Comparison of ENCODE assay signal across 9 mouse cellular contexts in the genomic region with DNA sequence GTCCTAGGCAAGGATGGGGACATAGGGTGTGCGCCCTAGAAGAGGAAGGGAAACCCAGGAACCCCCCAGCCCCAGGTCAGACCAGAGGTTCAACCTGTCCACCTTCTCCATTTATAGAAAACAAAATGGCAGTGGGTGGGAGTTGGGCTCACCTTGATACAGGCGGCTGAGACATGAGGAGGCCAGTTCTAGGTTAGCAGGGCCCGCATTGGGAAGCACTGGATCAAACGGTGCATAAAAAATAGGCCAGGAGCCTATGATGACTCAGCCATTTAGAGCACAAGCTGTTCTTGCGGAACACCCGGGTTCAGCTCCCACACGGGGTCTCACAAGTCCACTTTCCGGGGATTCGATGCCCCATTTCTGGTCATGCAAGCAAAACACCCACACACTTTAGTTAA. TPM values are rescaled to one million over a fixed set of nuclear protein-coding genes. Genes with fewer than 3 reads are reported as not detected.
DNase-seq lines count a peak whose midpoint lies in the region; ATAC-seq and TF ChIP-seq lines count a peak whose summit lies in the region.
"Had no signal": no experiment of that assay in that cellular context is flagged by ENCODE, and none has a peak within 500 bp of the region (broad histone marks: within the 10 kb centered on the region; RNA-seq: fewer than 3 reads in every experiment).

No protein-coding gene starts in this region.

- no peaks in the 10 kb centered on the region for H3K27me3 ChIP-seq in heart, embryonic 15.5 days
- H3K27me3 ChIP-seq in embryonic facial prominence, embryonic 11.5 days (ENCODE audit: control insufficient read depth, insufficient read depth, low read length): no peaks in the 10 kb centered on the region
- H3K27me3 ChIP-seq in liver, embryonic 13.5 days: no peaks in the 10 kb centered on the region
- H3K27me3 ChIP-seq: neural tube, embryonic 12.5 days had no signal

- peak overlapping the region; percentile 95; the same call in 1 of the 2 replicates for H3K4me2 ChIP-seq in heart, embryonic 15.5 days
- H3K4me2 ChIP-seq in embryonic facial prominence, embryonic 11.5 days (ENCODE audit: low read depth, low read length): no peak overlapping the region; the same call in 1 of the 2 replicates
- H3K4me2 ChIP-seq in liver, embryonic 13.5 days: peak overlapping the region; percentile 89

- no peak overlapping the region for H3K27ac ChIP-seq in heart, embryonic 15.5 days
- no peak overlapping the region for H3K27ac ChIP-seq in ES-E14 (ENCODE audit: insufficient read depth, low read depth, low read length, poor library complexity, severe bottlenecking)
- no peak overlapping the region for H3K27ac ChIP-seq in embryonic facial prominence, embryonic 11.5 days (replicated peaks; ENCODE audit: low read depth, low read length)
- H3K27ac ChIP-seq in liver, embryonic 13.5 days: peak overlapping the region; percentile 77
- H3K27ac ChIP-seq: neural tube, embryonic 12.5 days had no signal

- H3K4me1 ChIP-seq in heart, embryonic 15.5 days (replicated peaks): peaks cover 26% of the 10 kb centered on the region
- H3K4me1 ChIP-seq in ES-E14 (ENCODE audit: control insufficient read depth in 2 of 2, insufficient read depth in 2 of 2, low read length in 2 of 2, poor library complexity in 1 of 2): peaks cover 4 to 15% of the 10 kb centered on the region in 2 experiments; a peak in 3 of 4 replicates
- 0 out of 2 replicates have a peak, but pooled peaks cover 5% of the 10 kb centered on the region for H3K4me1 ChIP-seq in embryonic facial prominence, embryonic 11.5 days (ENCODE audit: control insufficient read depth, insufficient read depth, low read length)
- peaks cover 41% of the 10 kb centered on the region for H3K4me1 ChIP-seq in liver, embryonic 13.5 days (replicated peaks)

- H3K9ac ChIP-seq in heart, embryonic 15.5 days: no peak overlapping the region
- H3K9ac ChIP-seq in ES-E14 (ENCODE audit: insufficient read depth, low read depth, low read length, poor library complexity, severe bottlenecking): peak overlapping the region; percentile 74
- H3K9ac ChIP-seq in embryonic facial prominence, embryonic 11.5 days (replicated peaks; ENCODE audit: low read length): no peak overlapping the region
- H3K9ac ChIP-seq in liver, embryonic 13.5 days: peak overlapping the region; percentile 98

- H3K4me3 ChIP-seq in heart, embryonic 15.5 days: no peak overlapping the region
- peak overlapping the region; percentile 70 to 84 for H3K4me3 ChIP-seq in ES-E14 (ENCODE audit: insufficient read depth in 1 of 2, low read depth in 1 of 2, low read length in 2 of 2, poor library complexity in 1 of 2, severe bottlenecking in 1 of 2)
- peak overlapping the region; percentile 62; the same call in 1 of the 2 replicates for H3K4me3 ChIP-seq in embryonic facial prominence, embryonic 11.5 days (ENCODE audit: low read depth, low read length)
- H3K4me3 ChIP-seq in liver, embryonic 13.5 days (replicated peaks): peak overlapping the region; percentile 98

- intact Hi-C loops in heart, postnatal 14 days (cut with DNase I): loop anchor here (2.0 to 5.0 kb wide), 2 partner anchors 30 to 178 kb away; no protein-coding TSS in a partner anchor

- ATAC-seq in heart, embryonic 15.5 days (replicated peaks; ENCODE audit: insufficient number of reproducible peaks, insufficient read depth, low FRiP score, low read depth): no peak
- ATAC-seq in embryonic facial prominence, embryonic 11.5 days (replicated peaks; ENCODE audit: insufficient number of reproducible peaks, low FRiP score, low TSS enrichment, low read depth): no peak
- no peak for ATAC-seq in liver, embryonic 13.5 days (ENCODE audit: low read depth)

- 84% methylated on average over 9 of the region's 9 CpGs for WGBS in heart, embryonic 15.5 days
- WGBS in embryonic facial prominence, embryonic 11.5 days: 89% methylated on average over 9 of the region's 9 CpGs
- 69% methylated on average over 9 of the region's 9 CpGs for WGBS in liver, embryonic 13.5 days (ENCODE audit: insufficient replicate concordance)

- DNase-seq in heart, postnatal 14 days: no peak
- no peak for DNase-seq in ES-E14 (ENCODE audit: low read depth, low spot score)
- DNase-seq in embryonic facial prominence, embryonic 11.5 days (ENCODE audit: low spot score): no peak
- no peak for DNase-seq in liver, embryonic 13.5 days
- no peak for DNase-seq in spleen, postnatal 14 days (ENCODE audit: low spot score in 2 of 2)
- no peak for DNase-seq in yolk sac, embryonic 10.5 days (ENCODE audit: low spot score)
- DNase-seq in ovary, postnatal 14 days (ENCODE audit: low spot score): no peak

- in situ Hi-C loops in ES-E14 (cut with MboI; ENCODE audit: low sequenced_read_pairs in 2 of 2, unreplicated experiment in 2 of 2): no loop called here

- H3K36me3 ChIP-seq in heart, embryonic 15.5 days: peaks cover 16% of the 10 kb centered on the region; the same call in 1 of the 2 replicates
- H3K36me3 ChIP-seq in ES-E14 (ENCODE audit: control insufficient read depth, insufficient read depth, low read length, poor library complexity, severe bottlenecking): peaks cover 41% of the 10 kb centered on the region
- H3K36me3 ChIP-seq in embryonic facial prominence, embryonic 11.5 days (replicated peaks; ENCODE audit: control insufficient read depth, insufficient read depth, low read depth, low read length): peaks cover 4% of the 10 kb centered on the region
- peaks cover 43% of the 10 kb centered on the region for H3K36me3 ChIP-seq in liver, embryonic 13.5 days

- no peaks in the 10 kb centered on the region for H3K9me3 ChIP-seq in heart, embryonic 15.5 days (replicated peaks)
- no peaks in the 10 kb centered on the region for H3K9me3 ChIP-seq in ES-E14 (ENCODE audit: control insufficient read depth, insufficient read depth, low read depth, low read length)
- H3K9me3 ChIP-seq in embryonic facial prominence, embryonic 11.5 days (replicated peaks; ENCODE audit: control insufficient read depth, low read length): no peaks in the 10 kb centered on the region
- no peaks in the 10 kb centered on the region for H3K9me3 ChIP-seq in liver, embryonic 13.5 days (replicated peaks)
- H3K9me3 ChIP-seq: neural tube, embryonic 12.5 days had no signal

TF ChIP-seq in ES-E14, 5 proteins besides CTCF, POLR2A, EP300 and RAD21:
- peak; percentile 72 for TF ChIP-seq MAFK (IDR thresholded peaks at IDR 0.05; ENCODE audit: insufficient read depth, low read depth, low read length)
- no peak for TF ChIP-seq HCFC1 (IDR thresholded peaks at IDR 0.05; ENCODE audit: borderline replicate concordance, insufficient read depth, low read length)
- no peak for TF ChIP-seq CHD2 (IDR thresholded peaks at IDR 0.05; ENCODE audit: low read depth, low read length)
- TF ChIP-seq ZNF384 (IDR thresholded peaks at IDR 0.05; ENCODE audit: low read depth, low read length): no peak

RNA-seq across cellular contexts. Expression of a gene that starts 0.9 kb away (rescaled TPM):
- polyA plus RNA-seq in heart, embryonic 15.5 days (2015; fragmentation: Nextera tagmentation; extraction: Ambion mirVana): 23.0 and 34.0 TPM in 2 replicates
- total RNA-seq in heart, postnatal 14 days (2021): 1 to 10 TPM in 1 of 2 experiments, under 1 TPM in 1; 0.96 to 2.0 TPM
- 28.9 and 44.5 TPM in 2 replicates for total RNA-seq in ES-E14 (2012; rRNA removed)
- polyA plus RNA-seq in embryonic facial prominence, embryonic 11.5 days (2014; fragmentation: Nextera tagmentation; extraction: Ambion mirVana): 9.0 and 13.0 TPM in 2 replicates
- 39.5 and 40.9 TPM in 2 replicates for polyA plus RNA-seq in liver, embryonic 13.5 days (2015; fragmentation: Nextera tagmentation; extraction: Ambion mirVana)

RNA-seq across cellular contexts. Expression of a gene that starts 8.3 kb away (rescaled TPM):
- 75.5 and 89.9 TPM in 2 replicates for polyA plus RNA-seq in heart, embryonic 15.5 days (2015; fragmentation: Nextera tagmentation; extraction: Ambion mirVana)
- total RNA-seq in heart, postnatal 14 days (2021): 10 to 100 TPM; 57.0 to 62.9 TPM
- 40.7 and 47.4 TPM in 2 replicates for total RNA-seq in ES-E14 (2012; rRNA removed)
- 93.6 and 111 TPM in 2 replicates for polyA plus RNA-seq in embryonic facial prominence, embryonic 11.5 days (2014; fragmentation: Nextera tagmentation; extraction: Ambion mirVana)
- polyA plus RNA-seq in liver, embryonic 13.5 days (2015; fragmentation: Nextera tagmentation; extraction: Ambion mirVana): 65.1 and 74.8 TPM in 2 replicates

RNA-seq across cellular contexts. Expression of a gene that starts 9.3 kb away (rescaled TPM):
- 14.6 and 17.3 TPM in 2 replicates for polyA plus RNA-seq in heart, embryonic 15.5 days (2015; fragmentation: Nextera tagmentation; extraction: Ambion mirVana)
- total RNA-seq in heart, postnatal 14 days (2021): 10 to 100 TPM; 40.5 to 45.1 TPM
- total RNA-seq in ES-E14 (2012; rRNA removed): 2.0 and 2.4 TPM in 2 replicates
- polyA plus RNA-seq in embryonic facial prominence, embryonic 11.5 days (2014; fragmentation: Nextera tagmentation; extraction: Ambion mirVana): 2.9 and 4.3 TPM in 2 replicates
- 2.6 and 2.8 TPM in 2 replicates for polyA plus RNA-seq in liver, embryonic 13.5 days (2015; fragmentation: Nextera tagmentation; extraction: Ambion mirVana)

RNA-seq across cellular contexts. Expression of a gene that starts 23.2 kb away (rescaled TPM):
- 43.4 and 51.5 TPM in 2 replicates for polyA plus RNA-seq in heart, embryonic 15.5 days (2015; fragmentation: Nextera tagmentation; extraction: Ambion mirVana)
- total RNA-seq in heart, postnatal 14 days (2021): 10 to 100 TPM; 48.5 to 52.3 TPM
- 52.8 and 63.1 TPM in 2 replicates for total RNA-seq in ES-E14 (2012; rRNA removed)
- 53.7 and 62.5 TPM in 2 replicates for polyA plus RNA-seq in embryonic facial prominence, embryonic 11.5 days (2014; fragmentation: Nextera tagmentation; extraction: Ambion mirVana)
- polyA plus RNA-seq in liver, embryonic 13.5 days (2015; fragmentation: Nextera tagmentation; extraction: Ambion mirVana): 18.8 and 19.2 TPM in 2 replicates

RNA-seq across cellular contexts. Expression of a gene that starts 33.9 kb away (rescaled TPM):
- polyA plus RNA-seq in heart, embryonic 15.5 days (2015; fragmentation: Nextera tagmentation; extraction: Ambion mirVana): 4.9 and 7.2 TPM in 2 replicates
- 10 to 100 TPM; 10.4 to 10.7 TPM for total RNA-seq in heart, postnatal 14 days (2021)
- 7.4 and 9.4 TPM in 2 replicates for total RNA-seq in ES-E14 (2012; rRNA removed)
- 2.1 and 2.2 TPM in 2 replicates for polyA plus RNA-seq in embryonic facial prominence, embryonic 11.5 days (2014; fragmentation: Nextera tagmentation; extraction: Ambion mirVana)
- polyA plus RNA-seq in liver, embryonic 13.5 days (2015; fragmentation: Nextera tagmentation; extraction: Ambion mirVana): 4.3 and 4.4 TPM in 2 replicates

Comparison
In these comparisons a context has a peak if more than half of its experiments do, and no peak if none do; other contexts are left out.
1. H3K9ac ChIP-seq: peak in ES-E14 (single experiment) and liver, embryonic 13.5 days (single experiment); none in heart, embryonic 15.5 days (single experiment) and embryonic facial prominence, embryonic 11.5 days (single experiment).